Mouse (Mus musculus) limb, embryonic 14.5 days (tissue): ENCODE measurements around the gene Bbs2. TPM values are rescaled to one million over a fixed set of nuclear protein-coding genes. Genes with fewer than 3 reads are reported as not detected.
A peak's percentile ranks its signal among the peaks of the same experiment; 100 is the strongest.
"Not testable (repeated sequence)": the region's sequence is repeated elsewhere in the genome, so short reads cannot be mapped to it uniquely, and the experiment has no call there.

ENCODE experiments used
- ATAC-seq: fragments of 200-750 bp; cut with Nextera tagmentation; 2 replicates; pipeline ENCODE4 v1.8.0; 2017; ENCODE audit warnings: low read depth, moderate number of reproducible peaks, moderate TSS enrichment; ENCODE audit not compliant: low FRiP score
- DNase-seq: peaks from one replicate; pipeline ENCODE4 v3.0.0-alpha.2; 2015; ENCODE audit warnings: low spot score
- H3K27ac ChIP-seq: fragments of 300-500 bp; sonication (generic); replicated peaks from 2 replicates; pipeline ENCODE4 v1.5.1; 2014; ENCODE audit warnings: low read depth, mild to moderate bottlenecking, low read length, moderate library complexity, mixed read lengths
- H3K27me3 ChIP-seq: fragments of 300-500 bp; sonication (generic); 2 replicates; pipeline ENCODE4 v1.6.1; 2014; ENCODE audit warnings: low read length, mixed read lengths; ENCODE audit not compliant: control insufficient read depth, insufficient read depth
- H3K36me3 ChIP-seq: fragments of 300-500 bp; sonication (generic); 2 replicates; pipeline ENCODE4 v1.6.1; 2014; ENCODE audit warnings: mild to moderate bottlenecking, low read length, moderate library complexity, mixed read lengths; ENCODE audit not compliant: control insufficient read depth, insufficient read depth
- H3K4me1 ChIP-seq: fragments of 300-500 bp; sonication (generic); 2 replicates; pipeline ENCODE4 v1.6.1; 2014; ENCODE audit warnings: antibody characterized with exemption, low read length, mixed read lengths; ENCODE audit not compliant: control insufficient read depth, insufficient read depth
- H3K4me2 ChIP-seq: fragments of 300-500 bp; sonication (generic); replicated peaks from 2 replicates; pipeline ENCODE4 v1.6.1; 2014; ENCODE audit warnings: low read depth, mild to moderate bottlenecking, low read length, moderate library complexity; ENCODE audit not compliant: severe bottlenecking
- H3K4me3 ChIP-seq: fragments of 300-500 bp; sonication (generic); replicated peaks from 2 replicates; pipeline ENCODE4 v1.5.1; 2014; ENCODE audit warnings: low read length
- H3K9ac ChIP-seq: fragments of 300-500 bp; sonication (generic); 2 replicates; pipeline ENCODE4 v1.6.1; 2014; ENCODE audit warnings: mild to moderate bottlenecking, low read depth, low read length, moderate library complexity; ENCODE audit not compliant: severe bottlenecking
- H3K9me3 ChIP-seq: fragments of 300-500 bp; sonication (generic); 2 replicates; pipeline ENCODE4 v1.6.1; 2016; ENCODE audit warnings: low read length; ENCODE audit not compliant: control insufficient read depth
- POLR2A ChIP-seq: fragments of 200-500 bp; IDR thresholded peaks from 2 replicates; pipeline ENCODE4 v1.8.0; 2012; ENCODE audit warnings: inconsistent platforms, mild to moderate bottlenecking, moderate library complexity, borderline replicate concordance; ENCODE audit not compliant: insufficient read depth, insufficient read length; ENCODE audit errors: extremely low read depth
- WGBS: fragments of 180-500 bp; shearing (Covaris S2); extraction: QIAGEN DNeasy Blood & Tissue Kit; methylation state at CpG from one replicate; pipeline ENCODE4 v1.1.7; 2014; 5-methylcytosine and 5-hydroxymethylcytosine counted together
- polyA plus RNA-seq, 2 experiments: library from polyadenylated mRNA; depleted of rRNA in 1 of 2; stranded (reverse) in 1 of 2; unstranded in 1 of 2; fragments of >200 nt; fragmentation: Nextera tagmentation in 1 of 2; extraction: Ambion mirVana in 1 of 2; gene quantifications; 2 replicates each; pipeline versions ENCODE4 v1.2.1 to v1.2.3; 2012 to 2014

The Bbs2 gene
- polyA plus RNA-seq, 2 experiments, result 12.7 to 27.3 TPM

DNA sequence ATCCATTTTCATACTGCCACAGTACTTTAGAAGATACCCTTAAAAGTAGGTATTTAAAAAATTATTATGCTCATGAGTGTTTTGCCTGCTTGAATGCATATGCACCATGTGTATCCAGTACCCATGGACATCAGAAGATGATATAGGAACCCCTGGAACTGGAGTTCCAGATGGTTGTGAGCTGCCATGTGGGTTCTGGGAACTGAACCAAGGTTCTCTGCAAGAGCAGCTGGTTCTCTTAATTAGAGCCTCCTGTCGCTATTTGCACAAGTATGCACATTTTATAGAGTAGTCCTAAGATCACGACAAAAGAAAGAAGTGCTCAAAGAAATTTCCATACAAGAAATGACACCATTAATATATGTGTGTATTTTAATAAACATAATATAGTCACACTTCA, 50.9 kb downstream of the Bbs2 start:
- DNase-seq (no peak), ATAC-seq (no peak)
- Histone ChIP-seq H3K4me3 (no peak overlapping the region), H3K36me3 (peaks cover 8% of the 10 kb centered on the region), H3K9ac (no peak overlapping the region), H3K27me3 (no peaks in the 10 kb centered on the region), H3K9me3 (no peaks in the 10 kb centered on the region), H3K27ac (no peak overlapping the region), H3K4me1 (no peaks in the 10 kb centered on the region), H3K4me2 (no peak overlapping the region)
- 68% methylated on average over 2 of the region's 2 CpGs for WGBS
- TF ChIP-seq POLR2A, result no peak

DNA sequence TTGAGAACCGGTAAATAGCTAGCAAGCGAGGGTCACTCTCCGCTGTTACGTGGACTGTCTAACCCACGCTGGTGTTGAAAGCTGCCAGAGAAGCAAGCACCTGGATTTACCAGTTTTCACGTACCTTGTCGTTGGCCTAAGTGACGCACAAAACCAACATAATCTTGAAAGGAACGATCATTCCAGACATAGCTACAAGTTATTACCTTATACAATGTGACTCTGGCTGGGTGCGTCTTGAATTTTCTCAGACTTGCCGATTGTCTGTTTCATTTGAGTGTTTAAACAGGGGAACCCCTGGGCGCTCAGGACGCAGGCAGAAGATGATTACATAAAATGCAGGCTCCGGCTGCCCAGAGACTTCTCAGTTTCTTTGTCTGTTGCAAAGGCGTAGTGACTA, 60.9 kb downstream of the Bbs2 start:
- WGBS, result 9% methylated on average over 15 of the region's 15 CpGs
- TF ChIP-seq POLR2A, result no peak
- no peak for DNase-seq
- Histone ChIP-seq H3K36me3 (no peaks in the 10 kb centered on the region), H3K4me1 (peaks cover 18% of the 10 kb centered on the region), H3K27ac (no peak overlapping the region), H3K9me3 (no peaks in the 10 kb centered on the region), H3K27me3 (no peaks in the 10 kb centered on the region), H3K4me3 (peak overlapping the region; percentile 76), H3K4me2 (peak overlapping the region; percentile 76), H3K9ac (peak overlapping the region; percentile 67)
- no peak for ATAC-seq

DNA sequence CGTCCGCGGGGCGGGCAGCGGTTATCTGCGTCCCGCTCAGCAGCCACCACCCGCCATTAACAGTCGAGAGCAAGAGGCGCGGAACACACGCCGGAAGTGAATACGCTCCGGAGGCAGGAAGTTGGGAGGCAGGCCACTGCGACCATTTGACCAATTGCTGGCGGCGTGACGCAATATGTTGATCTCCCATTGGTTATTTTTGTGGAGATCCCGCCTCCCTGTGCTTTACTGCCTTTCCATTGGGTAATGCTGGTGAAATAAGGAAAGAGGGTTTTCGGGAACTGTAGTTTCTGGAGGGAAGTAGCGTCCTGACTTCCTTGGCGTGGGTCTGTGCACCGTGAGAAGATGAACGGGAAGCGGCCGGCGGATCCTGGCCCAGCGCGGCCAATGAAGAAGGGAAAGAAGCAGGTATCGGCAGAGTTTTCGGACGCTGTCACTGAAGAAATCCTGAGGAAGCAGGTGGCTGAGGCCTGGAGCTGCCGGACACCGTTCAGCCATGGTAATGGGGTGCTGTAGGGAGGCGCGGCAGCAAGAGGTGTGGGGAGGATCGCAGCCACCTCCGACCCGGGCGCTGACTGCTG, 61.7 kb downstream of the Bbs2 start, which contains the start of the genes Nudt21 and Ogfod1:
Nudt21 (minus strand) TSS at position 88 of the 581 bp plus-strand sequence.
Ogfod1 (plus strand) TSS at position 255 of the 581 bp plus-strand sequence.
- H3K9ac ChIP-seq, result peak within 1 kb of the TSS; percentile 67
- DNase-seq (peak; percentile 100), ATAC-seq (peak; percentile 100)
- peaks cover 18% of the 10 kb centered on the region for H3K4me1 ChIP-seq
- H3K4me2 ChIP-seq, result peak within 1 kb of the TSS; percentile 76
- 0 out of 2 replicates have a peak, but pooled peaks have one; percentile 41 for TF ChIP-seq POLR2A
- no peaks in the 10 kb centered on the region for H3K27me3 ChIP-seq
- H3K36me3 ChIP-seq, result no peaks in the 10 kb centered on the region
- H3K4me3 ChIP-seq, result peak within 1 kb of the TSS; percentile 76
- no peaks in the 10 kb centered on the region for H3K9me3 ChIP-seq
- WGBS, result under 1% methylated on average over 36 of the region's 41 CpGs
- H3K27ac ChIP-seq, result peak within 1 kb of the TSS; percentile 49; the same call in 1 of the 2 replicates

- Histone ChIP-seq H3K27ac (peak overlapping the region; percentile 49; the same call in 1 of the 2 replicates), H3K4me1 (peaks cover 18% of the 10 kb centered on the region), H3K9ac (peak overlapping the region; percentile 64), H3K4me2 (peak overlapping the region; percentile 65), H3K4me3 (peak overlapping the region; percentile 76)
- not testable (repeated sequence) for H3K36me3 ChIP-seq, H3K9me3 ChIP-seq, H3K27me3 ChIP-seq
- DNase-seq (peak; percentile 73), ATAC-seq (peak; percentile 88)
- 1% methylated on average over 20 of the region's 32 CpGs for WGBS
Observed at GRCm38 (mm10) chr8:94036541-94036940, 62.2 kb downstream of the Bbs2 start.

DNA sequence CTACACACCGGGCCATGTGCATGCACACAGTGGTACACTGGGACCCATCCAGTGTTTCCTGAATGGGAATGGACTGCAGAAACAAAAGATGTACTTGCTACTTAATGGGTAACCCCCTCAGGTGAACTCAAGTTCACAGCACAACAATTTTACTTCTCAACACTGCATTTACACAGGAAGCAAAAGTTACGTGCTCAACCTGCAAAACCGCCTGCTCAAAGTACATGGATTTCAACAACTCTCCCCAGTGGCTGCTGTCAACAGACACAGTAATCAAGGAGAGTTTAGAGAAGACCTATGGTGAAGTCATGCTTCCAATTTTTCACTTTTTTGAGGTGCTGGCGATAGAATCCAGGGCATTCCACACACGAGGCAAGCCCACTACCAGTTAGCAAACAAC, 63.5 kb downstream of the Bbs2 start:
- no peak for TF ChIP-seq POLR2A
- Histone ChIP-seq H3K9me3 (no peaks in the 10 kb centered on the region), H3K4me2 (peak overlapping the region; percentile 65), H3K27me3 (no peaks in the 10 kb centered on the region), H3K4me1 (peaks cover 18% of the 10 kb centered on the region), H3K4me3 (peak overlapping the region; percentile 76; the same call in 1 of the 2 replicates), H3K36me3 (peaks cover 16% of the 10 kb centered on the region), H3K27ac (no peak overlapping the region), H3K9ac (0 out of 2 replicates have a peak overlapping the region, but pooled peaks have one; percentile 17)
- ATAC-seq (no peak), DNase-seq (no peak)
- 46% methylated on average over 5 of the region's 5 CpGs for WGBS

- no peak overlapping the region for H3K4me2 ChIP-seq
- no peak for TF ChIP-seq POLR2A
- no peak overlapping the region for H3K9ac ChIP-seq
- no peak overlapping the region for H3K27ac ChIP-seq
- peaks cover 18% of the 10 kb centered on the region for H3K4me1 ChIP-seq
- whole genome bisulfite sequencing, result 81% methylated on average over 3 of the region's 3 CpGs
- no peaks in the 10 kb centered on the region for H3K9me3 ChIP-seq
- ATAC-seq (no peak), DNase-seq (no peak)
- no peak overlapping the region for H3K4me3 ChIP-seq
- peaks cover 30% of the 10 kb centered on the region for H3K36me3 ChIP-seq
- no peaks in the 10 kb centered on the region for H3K27me3 ChIP-seq
Observed at GRCm38 (mm10) chr8:94033601-94034000, 65.1 kb downstream of the Bbs2 start.
